Mouse (Mus musculus) adrenal gland, postnatal 14 days (tissue): ENCODE data around the gene Srsf2. TPM values are rescaled to one million over a fixed set of nuclear protein-coding genes. Genes with fewer than 3 reads are reported as not detected.
"Not testable (repeated sequence)": the region's sequence is repeated elsewhere in the genome, so short reads cannot be mapped to it uniquely, and the experiment has no call there.

ENCODE experiments used
- DNase-seq: peaks from one replicate; pipeline ENCODE4 v3.0.0; 2021; ENCODE audit warnings: mixed read lengths
- total RNA-seq: library from RNA; stranded (reverse); gene quantifications from 2 replicates; pipeline ENCODE4 v1.2.3, GENCODE M21; 2021

Gene Srsf2
- total RNA-seq, 1 experiment from 2014 or later, result 244 TPM

DNA sequence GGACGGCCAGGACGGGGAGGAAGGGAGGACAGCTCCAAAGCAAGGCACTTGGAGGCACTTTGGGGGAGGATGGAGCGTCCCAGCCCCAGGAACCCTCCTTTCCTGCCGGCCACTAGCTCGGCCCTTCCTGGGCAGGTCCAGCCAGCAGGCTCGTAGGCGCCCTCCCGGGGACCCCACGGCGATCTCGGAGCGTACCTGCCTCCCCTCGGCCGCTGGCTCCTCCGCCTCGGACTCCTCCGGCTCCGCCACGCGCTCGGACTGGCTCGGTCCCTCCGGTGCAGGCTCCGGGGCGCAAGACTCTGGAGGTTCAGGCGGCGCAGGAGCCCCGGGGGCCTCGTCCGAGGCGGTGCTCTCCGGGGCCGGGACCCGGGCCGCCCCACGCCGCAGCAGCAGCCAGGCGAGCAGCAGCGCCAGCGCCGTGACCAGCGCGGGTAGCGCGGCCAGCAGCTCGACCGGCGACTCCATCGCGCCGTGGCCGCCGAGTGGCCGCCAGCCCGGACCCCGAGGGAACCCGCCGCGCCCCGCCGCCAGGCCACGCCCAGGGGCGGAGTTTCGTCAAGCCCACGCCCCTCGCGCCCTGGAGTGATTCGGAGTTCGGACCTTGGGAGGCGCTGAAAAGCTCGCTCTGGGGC is 25.2 kb downstream of the Srsf2 start, which contains the start of gene Mxra7:
TSS of gene Mxra7 (minus strand) at position 513 of the 632 bp plus-strand sequence.
- DNase-seq, result peak; percentile 91

GRCm38 (mm10) chr11:116826550-116827504 is 26.1 kb downstream of the Srsf2 start:
- DNase-seq, result no peak

DNA sequence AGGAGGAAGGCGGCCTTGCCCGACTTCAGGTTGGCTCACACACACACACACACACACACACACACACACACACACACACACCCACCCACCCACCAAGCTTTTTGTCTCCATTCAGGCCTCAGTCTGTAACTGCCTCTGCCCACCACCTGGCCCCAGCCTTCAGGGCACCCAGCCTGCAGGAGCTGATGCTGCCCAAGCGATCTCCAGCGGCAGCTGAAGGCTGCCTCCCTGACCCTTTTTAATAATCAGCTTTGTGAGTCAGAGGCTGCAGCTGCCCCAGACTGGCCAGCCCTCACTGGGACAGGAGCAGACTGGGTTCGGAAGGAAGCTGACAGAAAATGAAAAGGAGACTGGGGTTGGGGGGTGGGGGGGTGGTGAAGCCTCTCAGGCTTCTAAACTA is 27.7 kb downstream of the Srsf2 start:
- peak; percentile 68 for DNase-seq

GRCm38 (mm10) chr11:116823885-116824284 is 29.0 kb downstream of the Srsf2 start:
- DNase-seq, result not testable (repeated sequence)

DNA sequence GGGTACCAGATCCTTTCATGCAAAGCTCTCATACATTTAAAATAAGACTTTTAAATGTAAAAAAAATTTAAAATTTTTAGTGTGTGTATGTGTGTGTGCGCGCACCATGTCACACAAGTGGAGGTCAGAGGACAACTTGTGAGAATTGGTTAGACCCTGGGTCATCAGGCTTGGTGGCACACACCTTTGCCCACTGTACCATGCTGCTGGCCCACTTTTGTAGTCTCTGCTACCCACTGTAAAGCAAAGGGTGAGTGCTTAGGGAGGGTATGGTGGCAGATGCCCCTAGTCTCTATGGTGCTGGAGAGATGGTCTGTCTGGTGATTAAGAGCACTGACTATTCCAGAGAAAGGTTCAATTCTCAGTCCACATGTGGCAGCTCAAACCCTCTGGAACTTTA is 29.6 kb downstream of the Srsf2 start:
- DNase-seq, result no peak

- no peak for DNase-seq
Measured at GRCm38 (mm10) chr11:116822626-116823025, 30.3 kb downstream of the Srsf2 start.

DNA sequence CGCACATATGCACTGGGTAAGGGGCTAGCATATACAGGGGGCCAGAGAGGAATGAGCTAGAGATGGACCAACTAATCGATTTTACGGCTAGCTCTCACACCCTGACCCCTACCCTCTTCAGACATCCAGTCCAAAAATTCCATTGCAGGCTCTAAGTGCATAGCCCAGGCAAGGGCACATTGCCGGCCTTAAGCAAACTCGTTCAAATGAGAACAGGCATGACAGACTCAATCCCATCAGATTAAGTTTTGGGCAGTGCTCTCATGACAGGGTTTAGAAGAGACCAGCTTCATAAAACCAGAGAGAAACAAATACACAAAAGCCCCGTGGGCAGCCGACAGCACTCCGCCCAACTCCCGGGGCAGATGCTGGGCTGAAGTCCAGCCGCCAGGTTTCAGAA is 30.7 kb downstream of the Srsf2 start:
- DNase-seq, result no peak

DNA sequence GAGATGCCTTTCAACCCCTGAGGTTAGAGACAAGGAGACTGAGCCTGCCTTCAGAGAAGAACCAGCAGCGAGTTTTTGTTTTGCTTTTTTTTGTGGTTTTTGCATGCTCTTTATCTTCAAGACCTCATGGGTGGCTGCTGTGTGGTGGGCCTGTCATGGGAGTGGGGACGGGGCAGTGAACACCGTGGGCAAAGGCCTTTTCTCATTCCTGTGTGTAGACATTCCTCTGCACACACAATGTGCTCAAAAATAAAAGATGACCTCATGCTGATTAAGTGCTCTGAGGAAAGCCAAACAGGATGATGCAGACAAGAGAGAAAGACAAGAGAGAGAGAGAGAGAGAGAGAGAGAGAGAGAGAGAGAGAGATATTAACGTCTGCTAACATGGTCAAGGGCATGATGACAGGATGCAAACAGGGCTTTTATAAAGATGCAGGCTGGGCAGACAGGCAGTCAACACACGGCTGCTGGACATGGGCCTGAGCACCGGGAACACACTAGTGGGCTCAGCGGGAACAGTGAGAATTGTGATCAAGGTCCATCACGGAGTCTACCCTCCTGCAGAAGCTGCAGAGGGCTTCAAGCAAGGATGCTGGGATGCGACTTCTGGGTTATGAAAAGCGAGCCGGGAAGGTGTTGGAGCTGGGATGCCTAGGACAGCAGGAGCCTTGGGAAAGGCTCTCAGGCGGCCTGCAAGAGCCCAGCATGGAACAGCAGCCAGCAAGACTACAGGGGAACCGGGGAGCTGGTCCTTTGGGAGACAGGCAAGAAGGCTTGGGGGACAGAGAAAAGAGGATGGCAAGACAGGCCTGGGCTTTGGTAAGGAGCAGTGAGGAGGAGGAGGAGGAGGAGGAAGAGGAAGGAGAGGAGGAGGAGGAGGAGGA is 31.6 kb downstream of the Srsf2 start:
- DNase-seq, result no peak

DNA sequence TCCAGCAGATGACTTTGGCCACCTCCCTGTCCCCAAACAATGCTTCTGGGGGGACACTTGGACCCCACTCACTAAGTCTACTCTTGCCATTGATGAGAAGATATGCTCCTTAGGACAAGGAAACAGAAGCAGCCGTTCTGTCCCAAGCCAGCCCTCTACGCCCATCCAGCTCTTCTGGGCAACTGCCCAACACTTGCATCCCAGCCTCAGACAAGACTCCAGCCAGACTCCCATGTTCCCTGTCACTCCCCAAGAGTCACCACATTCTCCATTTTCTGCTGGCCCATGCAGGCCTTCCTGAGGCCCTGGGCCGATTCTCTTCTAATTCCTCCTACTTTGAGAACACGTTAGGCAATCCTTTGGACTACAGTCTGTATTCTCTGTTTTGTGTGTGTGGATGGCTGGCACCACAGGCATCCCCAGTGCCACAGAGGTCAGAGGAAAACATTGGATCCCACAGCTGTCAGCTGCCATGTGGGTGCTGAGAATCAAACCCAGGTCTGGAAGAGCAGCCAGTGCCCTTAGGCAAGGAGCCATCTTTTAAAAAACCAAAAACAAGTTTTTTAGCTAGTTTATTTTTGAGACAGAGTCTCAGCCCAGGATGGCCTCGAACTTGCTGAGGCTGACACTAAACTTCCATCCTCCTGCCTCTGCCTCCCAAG is 32.8 kb downstream of the Srsf2 start:
- DNase-seq, result no peak

- no peak for DNase-seq
Measured at GRCm38 (mm10) chr11:116818722-116819121, 34.2 kb downstream of the Srsf2 start.

DNA sequence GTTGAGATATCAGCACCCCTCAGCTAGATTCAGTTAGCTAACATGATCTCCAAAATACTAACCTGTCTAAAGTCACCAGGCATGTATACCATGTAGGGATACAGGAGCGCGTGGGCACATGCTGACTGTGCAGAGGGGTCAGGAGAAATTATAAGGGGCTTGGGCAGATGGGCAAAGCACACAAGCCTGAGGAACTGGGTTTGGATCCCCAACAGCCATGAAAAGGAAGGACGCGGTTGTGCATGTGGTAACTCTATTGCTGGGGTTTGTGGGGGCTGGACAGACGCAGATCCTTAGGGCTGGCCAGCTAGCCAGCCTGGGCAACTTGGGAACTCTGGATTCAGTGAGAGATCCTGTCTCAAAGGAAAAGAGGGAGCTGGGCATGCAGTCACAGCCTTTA is 35.3 kb downstream of the Srsf2 start:
- DNase-seq, result no peak

- DNase-seq, result peak; percentile 61
Measured at GRCm38 (mm10) chr11:116816769-116817168, 36.1 kb downstream of the Srsf2 start.

DNA sequence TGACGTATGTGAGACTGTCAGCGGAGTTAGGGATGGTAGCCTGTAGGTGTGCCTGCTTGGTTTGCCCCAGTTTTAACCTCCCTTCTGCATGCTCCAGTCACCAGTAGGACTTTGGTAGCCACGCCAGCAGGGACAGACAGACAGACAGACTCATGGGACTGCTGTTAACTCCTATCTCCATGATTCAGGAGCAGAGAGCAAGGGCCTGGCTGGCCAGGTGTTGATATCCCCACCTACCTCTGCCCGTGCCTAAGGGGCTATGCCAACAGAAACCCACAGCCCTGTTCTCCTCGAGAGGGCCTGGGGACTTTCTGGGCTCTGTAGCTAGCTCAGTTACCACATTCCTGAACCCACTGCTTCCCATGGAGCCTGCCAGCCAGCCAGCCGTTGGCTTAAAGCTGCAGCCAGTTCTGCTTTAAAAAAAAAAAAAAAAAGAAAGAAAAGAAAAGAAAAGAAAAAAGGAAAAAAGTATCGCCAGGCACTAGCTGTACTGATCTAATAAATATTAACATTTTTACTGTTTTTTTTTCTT is 37.9 kb downstream of the Srsf2 start:
- DNase-seq, result no peak

DNA sequence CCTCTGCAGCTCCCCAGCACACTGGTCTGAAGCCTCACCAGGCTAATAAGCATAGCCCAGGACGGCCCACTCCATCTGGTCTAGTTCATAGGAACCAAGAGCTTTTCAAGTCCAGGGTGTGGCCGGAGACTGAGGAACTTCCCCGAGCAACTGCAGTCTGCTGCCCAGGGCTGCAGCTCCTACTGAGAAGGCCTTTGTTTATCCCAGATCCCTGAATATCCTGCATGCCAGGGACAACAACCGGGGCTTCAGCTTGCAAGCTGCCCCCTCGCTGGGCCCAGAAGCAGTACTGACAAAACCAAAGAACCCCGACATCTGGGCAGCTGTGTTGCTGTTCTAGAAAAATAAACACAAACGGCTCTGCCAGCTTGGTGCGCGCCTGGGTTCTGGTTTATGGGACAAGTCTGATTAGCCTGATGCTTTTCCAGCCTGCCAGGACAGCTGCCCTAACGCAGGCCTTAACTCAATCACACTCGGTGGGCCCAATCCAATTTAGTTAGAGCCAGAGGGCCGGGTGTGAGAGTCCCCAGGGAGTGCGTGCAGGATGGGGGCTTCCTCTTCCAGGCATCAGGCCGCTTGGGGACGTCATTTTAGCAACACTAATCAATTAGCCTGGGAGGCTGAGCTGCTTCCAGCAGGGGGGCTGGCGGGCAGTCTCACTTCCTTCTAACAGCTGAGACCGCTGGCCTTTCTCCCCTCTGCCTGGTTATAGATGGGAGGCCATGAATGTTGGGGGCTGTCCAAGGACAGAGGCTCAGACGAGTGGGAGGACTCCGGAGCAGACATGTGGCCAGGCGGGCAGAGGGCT is 38.6 kb downstream of the Srsf2 start:
- peak; percentile 70 for DNase-seq

DNA sequence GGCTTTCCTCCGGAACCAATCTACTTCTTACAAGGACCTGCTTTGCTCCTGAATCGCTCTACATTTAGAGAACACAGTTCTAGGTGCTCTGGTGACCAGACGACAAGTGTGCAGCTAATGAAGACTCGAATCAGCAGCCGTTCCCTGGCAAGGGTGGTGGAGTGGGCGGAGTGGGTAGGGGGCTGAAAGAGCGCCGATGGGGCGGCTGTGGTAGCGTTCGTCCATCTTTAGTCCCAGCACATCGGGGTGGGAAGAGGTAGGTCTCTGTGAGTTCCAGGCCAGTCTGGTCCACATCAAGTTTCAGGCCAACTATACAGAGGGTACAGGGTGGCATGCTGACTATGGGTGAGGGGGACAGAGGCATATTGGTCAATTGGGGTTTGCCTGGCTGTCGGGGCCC is 39.3 kb downstream of the Srsf2 start:
- DNase-seq, result no peak

- no peak for DNase-seq
Measured at GRCm38 (mm10) chr11:116812793-116813529, 39.9 kb downstream of the Srsf2 start.

DNA sequence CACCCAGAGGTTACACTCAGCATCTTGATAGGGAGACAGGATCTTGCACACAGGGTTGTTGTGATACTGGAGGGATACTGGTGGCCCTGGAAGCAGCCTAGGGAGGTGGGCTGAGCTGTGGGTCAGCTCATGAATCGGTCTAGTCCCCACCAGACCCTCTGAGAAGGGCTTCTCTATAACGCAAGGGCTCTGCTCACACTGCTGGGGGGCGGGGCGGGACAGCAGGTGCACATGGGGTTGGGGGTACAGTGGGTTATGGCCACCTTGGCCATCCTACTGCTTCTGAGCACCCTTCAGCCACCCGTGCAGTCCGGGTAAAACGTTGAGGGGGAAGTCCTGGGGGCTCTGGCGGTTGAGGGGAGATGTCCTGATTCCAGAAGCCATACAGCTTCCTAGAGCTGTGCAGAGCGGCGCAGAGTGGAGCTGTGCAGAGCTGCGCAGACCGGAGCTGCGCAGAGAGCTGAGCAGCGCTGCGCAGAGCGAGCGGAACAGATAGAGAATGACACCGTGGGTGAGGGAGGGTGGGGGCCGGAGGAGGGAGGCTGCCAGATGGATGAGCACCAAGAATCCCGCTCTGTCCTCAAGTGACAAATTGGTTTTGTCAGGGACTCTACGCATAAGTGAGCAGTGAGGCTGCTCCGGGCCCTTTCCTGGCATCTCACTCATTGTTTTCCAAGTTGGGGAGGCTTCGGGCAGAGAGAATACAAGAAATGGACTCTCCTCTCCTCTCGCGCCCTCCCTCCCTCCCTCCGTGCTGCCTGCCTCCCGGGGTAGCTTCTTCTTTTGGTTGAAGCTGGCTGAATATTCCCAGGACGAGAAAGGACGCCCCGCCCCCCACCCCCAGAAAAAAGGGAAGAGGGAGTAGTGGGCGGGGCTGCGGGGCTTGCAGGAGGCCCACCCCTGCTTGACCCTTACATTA is 41.7 kb downstream of the Srsf2 start:
- peak; percentile 85 for DNase-seq

DNA sequence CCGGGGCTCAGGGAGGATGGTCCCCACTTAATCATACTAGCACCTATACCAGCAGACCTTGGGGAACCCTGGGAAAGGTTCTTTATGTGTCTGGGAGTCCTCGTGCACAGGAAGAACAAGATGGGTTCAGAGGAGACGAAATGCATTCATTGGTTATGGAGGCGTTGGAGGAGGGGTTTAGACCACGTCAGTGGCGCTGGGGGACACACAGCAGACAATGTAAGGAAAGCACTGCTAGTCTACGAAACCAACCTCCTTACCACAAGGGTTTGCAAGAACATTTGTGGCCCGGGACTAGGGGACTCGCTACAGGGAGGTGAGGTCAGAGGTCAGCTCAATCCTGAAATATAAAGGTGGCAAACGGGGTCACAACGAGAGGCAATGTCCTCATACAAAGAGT is 42.4 kb downstream of the Srsf2 start:
- no peak for DNase-seq

GRCm38 (mm10) chr11:116809520-116809919 is 43.4 kb downstream of the Srsf2 start:
- DNase-seq, result no peak
